Mouse (Mus musculus) lung, embryonic 15.5 days (tissue): Measurements from ENCODE around the gene Golga2. TPM values are rescaled to one million over a fixed set of nuclear protein-coding genes. Genes with fewer than 3 reads are reported as not detected.

ENCODE experiments used
- ATAC-seq: fragments of 200-750 bp; cut with Nextera tagmentation; 2 replicates; pipeline ENCODE4 v1.8.0; 2017; ENCODE audit warnings: moderate number of reproducible peaks, borderline replicate concordance; ENCODE audit not compliant: low FRiP score, low TSS enrichment; ENCODE audit errors: extremely low read depth
- H3K27ac ChIP-seq: fragments of 300-500 bp; sonication (generic); 2 replicates; pipeline ENCODE4 v1.5.1; 2015; ENCODE audit warnings: moderate library complexity, mild to moderate bottlenecking, inconsistent platforms
- H3K27me3 ChIP-seq: fragments of 300-500 bp; sonication (generic); 2 replicates; pipeline ENCODE4 v1.6.1; 2015; ENCODE audit warnings: inconsistent platforms
- H3K36me3 ChIP-seq: fragments of 300-500 bp; sonication (generic); 2 replicates; pipeline ENCODE4 v1.6.1; 2015; ENCODE audit warnings: inconsistent platforms
- H3K4me1 ChIP-seq: fragments of 300-500 bp; sonication (generic); 2 replicates; pipeline ENCODE4 v1.6.1; 2015; ENCODE audit warnings: inconsistent platforms
- H3K4me2 ChIP-seq: fragments of 300-500 bp; sonication (generic); 2 replicates; pipeline ENCODE4 v1.6.1; 2015; ENCODE audit warnings: inconsistent platforms, mild to moderate bottlenecking, moderate library complexity
- H3K4me3 ChIP-seq: fragments of 300-500 bp; sonication (generic); 2 replicates; pipeline ENCODE4 v1.5.1; 2015; ENCODE audit warnings: mild to moderate bottlenecking, inconsistent platforms
- H3K9ac ChIP-seq: fragments of 300-500 bp; sonication (generic); 2 replicates; pipeline ENCODE4 v1.6.1; 2015; ENCODE audit warnings: inconsistent platforms
- H3K9me3 ChIP-seq: fragments of 300-500 bp; sonication (generic); 2 replicates; pipeline ENCODE4 v1.6.1; 2016; ENCODE audit warnings: inconsistent platforms
- WGBS: fragments of 180-500 bp; shearing (Covaris S2); methylation state at CpG from one replicate; pipeline ENCODE4 v1.1.7; 2015; 5-methylcytosine and 5-hydroxymethylcytosine counted together
- polyA plus RNA-seq: library from polyadenylated mRNA; unstranded; fragments of >200 nt; fragmentation: Nextera tagmentation; extraction: Ambion mirVana; gene quantifications from 2 replicates; pipeline ENCODE4 v1.2.1, GENCODE M21; 2015

Gene Golga2
- polyA plus RNA-seq: 22.8 and 24.3 TPM in 2 replicates

DNA sequence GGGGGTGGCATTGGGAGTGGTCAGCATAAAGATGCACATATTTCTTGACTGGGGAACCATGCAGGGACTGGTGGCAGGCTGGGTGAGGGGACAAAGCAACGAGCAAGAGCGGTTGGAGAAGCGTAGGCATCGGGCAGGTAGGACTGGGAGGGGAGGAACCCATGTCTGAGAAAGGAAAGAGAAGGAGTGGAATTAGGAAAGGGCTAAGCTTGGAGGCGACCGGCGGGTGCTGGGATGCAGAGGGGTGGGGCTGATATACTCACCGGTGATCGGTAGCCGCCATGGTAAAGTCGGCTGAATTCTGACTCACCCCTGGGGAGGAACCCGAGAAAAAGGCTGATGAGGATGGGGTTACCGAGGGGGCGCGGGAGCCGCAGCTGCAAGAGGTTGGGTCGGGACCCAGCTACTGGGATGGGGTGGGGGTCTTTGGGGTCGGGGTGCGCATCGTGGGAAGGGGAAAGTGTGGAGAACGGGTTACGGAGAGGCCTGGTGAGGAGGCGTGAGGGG lies at the start of gene Golga2:
TSS of gene Golga2 (plus strand) at position 51 of the 507 bp plus-strand sequence.
- under 1% methylated on average over 23 of the region's 23 CpGs for WGBS

GRCm38 (mm10) chr2:32237571-32237970 lies 49.6 kb upstream of the Golga2 start:
- Histone ChIP-seq H3K4me2 (peak overlapping the region; percentile 71), H3K9me3 (no peaks in the 10 kb centered on the region), H3K4me1 (peaks cover 23% of the 10 kb centered on the region), H3K27ac (peak overlapping the region; percentile 89; the same call in 1 of the 2 replicates), H3K36me3 (peaks cover 33% of the 10 kb centered on the region), H3K4me3 (peak overlapping the region; percentile 73), H3K27me3 (no peaks in the 10 kb centered on the region), H3K9ac (peak overlapping the region; percentile 54)
- no peak for ATAC-seq
- 30% methylated on average over 4 of the region's 4 CpGs for WGBS

More for the DNA sequence above, at the start of gene Golga2:
- H3K9ac ChIP-seq: peak within 1 kb of the TSS; percentile 92
- peak; percentile 7; the same call in 1 of the 2 replicates for ATAC-seq
- no peaks in the 10 kb centered on the region for H3K27me3 ChIP-seq
- peak within 1 kb of the TSS; percentile 84 for H3K4me3 ChIP-seq
- peak within 1 kb of the TSS; percentile 87 for H3K4me2 ChIP-seq
- peaks cover 18% of the 10 kb centered on the region for H3K4me1 ChIP-seq
- H3K36me3 ChIP-seq: peaks cover 22% of the 10 kb centered on the region
- H3K27ac ChIP-seq: peak within 1 kb of the TSS; percentile 68
- H3K9me3 ChIP-seq: no peaks in the 10 kb centered on the region

DNA sequence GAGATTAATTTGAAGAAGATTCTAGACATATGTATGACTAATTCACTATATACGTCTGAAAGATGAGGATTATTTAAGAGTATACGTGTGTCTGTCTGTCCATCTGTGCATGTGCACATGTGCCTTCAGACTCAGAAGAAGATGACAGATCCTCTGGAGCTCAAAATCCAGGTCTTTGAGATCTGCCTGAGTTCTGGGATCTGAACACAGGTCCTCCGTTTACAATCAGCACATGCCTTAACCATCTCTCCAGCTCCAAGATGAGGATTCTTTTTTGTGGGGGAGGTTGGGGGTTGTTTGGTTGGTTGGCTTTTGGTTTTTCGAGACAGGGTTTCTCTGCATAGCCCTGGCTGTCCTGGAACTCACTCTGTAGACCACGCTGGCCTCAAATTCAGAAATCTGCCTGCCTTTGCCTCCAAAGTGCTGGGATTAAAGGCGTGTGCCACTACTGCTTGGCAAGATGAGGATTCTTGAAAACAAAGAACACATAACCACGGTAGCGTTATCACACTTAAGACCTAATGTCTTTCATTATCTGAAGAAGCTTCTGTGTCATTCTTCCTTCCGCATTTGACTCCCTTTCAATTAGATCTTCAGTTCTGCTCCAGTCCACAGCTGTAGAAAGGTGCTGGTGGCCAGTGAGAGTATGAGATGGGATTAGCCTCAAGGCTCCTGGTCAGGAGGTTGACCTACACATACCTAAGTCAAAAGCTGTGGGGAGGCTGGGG lies 48.3 kb upstream of the Golga2 start:
- H3K9me3 ChIP-seq: no peaks in the 10 kb centered on the region
- H3K27me3 ChIP-seq: no peaks in the 10 kb centered on the region
- 91% methylated on average over 9 of the region's 9 CpGs for WGBS
- H3K4me3 ChIP-seq: no peak overlapping the region
- no peak overlapping the region for H3K4me2 ChIP-seq
- no peak for ATAC-seq
- H3K27ac ChIP-seq: no peak overlapping the region
- peaks cover 20% of the 10 kb centered on the region; the same call in 1 of the 2 replicates for H3K36me3 ChIP-seq
- H3K9ac ChIP-seq: no peak overlapping the region
- peaks cover 23% of the 10 kb centered on the region for H3K4me1 ChIP-seq

- Histone ChIP-seq H3K9ac (no peak overlapping the region), H3K4me2 (no peak overlapping the region), H3K4me1 (peaks cover 12% of the 10 kb centered on the region), H3K9me3 (no peaks in the 10 kb centered on the region), H3K36me3 (0 out of 2 replicates have a peak, but pooled peaks cover 17% of the 10 kb centered on the region), H3K27me3 (no peaks in the 10 kb centered on the region), H3K4me3 (no peak overlapping the region), H3K27ac (no peak overlapping the region)
- ATAC-seq: no peak
- 82% methylated on average over 5 of the region's 5 CpGs for WGBS
Measured at GRCm38 (mm10) chr2:32240591-32240990, 46.6 kb upstream of the Golga2 start.

GRCm38 (mm10) chr2:32242986-32243385 lies 44.2 kb upstream of the Golga2 start:
- no peak overlapping the region for H3K9ac ChIP-seq
- 76% methylated on average over 4 of the region's 4 CpGs for WGBS
- no peak overlapping the region for H3K4me3 ChIP-seq
- ATAC-seq: no peak
- H3K27ac ChIP-seq: no peak overlapping the region
- peaks cover 21% of the 10 kb centered on the region; the same call in 1 of the 2 replicates for H3K36me3 ChIP-seq
- peaks cover under 1% of the 10 kb centered on the region for H3K4me1 ChIP-seq
- no peaks in the 10 kb centered on the region for H3K9me3 ChIP-seq
- no peak overlapping the region for H3K4me2 ChIP-seq
- H3K27me3 ChIP-seq: no peaks in the 10 kb centered on the region

GRCm38 (mm10) chr2:32246741-32247140 lies 40.4 kb upstream of the Golga2 start:
- Histone ChIP-seq H3K4me2 (no peak overlapping the region), H3K4me3 (no peak overlapping the region), H3K27ac (no peak overlapping the region), H3K9ac (no peak overlapping the region), H3K36me3 (peaks cover 44% of the 10 kb centered on the region), H3K9me3 (no peaks in the 10 kb centered on the region), H3K4me1 (0 out of 2 replicates have a peak, but pooled peaks cover under 1% of the 10 kb centered on the region), H3K27me3 (no peaks in the 10 kb centered on the region)
- ATAC-seq: no peak
- 80% methylated on average over 4 of the region's 4 CpGs for WGBS

GRCm38 (mm10) chr2:32248377-32249361 lies 38.5 kb upstream of the Golga2 start:
- H3K4me2 ChIP-seq: no peak overlapping the region
- H3K27me3 ChIP-seq: no peaks in the 10 kb centered on the region
- H3K9me3 ChIP-seq: no peaks in the 10 kb centered on the region
- peaks cover 48% of the 10 kb centered on the region for H3K36me3 ChIP-seq
- no peak overlapping the region for H3K9ac ChIP-seq
- no peak overlapping the region for H3K4me3 ChIP-seq
- 73% methylated on average over 10 of the region's 10 CpGs for WGBS
- ATAC-seq: no peak
- no peak overlapping the region for H3K27ac ChIP-seq
- peaks cover 9% of the 10 kb centered on the region for H3K4me1 ChIP-seq

GRCm38 (mm10) chr2:32251791-32252527 lies 35.2 kb upstream of the Golga2 start:
- Histone ChIP-seq H3K27me3 (no peaks in the 10 kb centered on the region), H3K4me2 (no peak overlapping the region), H3K4me1 (peaks cover 9% of the 10 kb centered on the region), H3K4me3 (no peak overlapping the region), H3K9ac (no peak overlapping the region; the same call in 1 of the 2 replicates), H3K27ac (peak overlapping the region; percentile 45), H3K9me3 (no peaks in the 10 kb centered on the region), H3K36me3 (peaks cover 59% of the 10 kb centered on the region)
- WGBS: 64% methylated on average over 12 of the region's 12 CpGs
- ATAC-seq: no peak; the same call in 1 of the 2 replicates

GRCm38 (mm10) chr2:32252658-32253057 lies 34.5 kb upstream of the Golga2 start:
- no peak for ATAC-seq
- Histone ChIP-seq H3K9ac (no peak overlapping the region), H3K9me3 (no peaks in the 10 kb centered on the region), H3K36me3 (peaks cover 62% of the 10 kb centered on the region), H3K27ac (peak overlapping the region; percentile 45), H3K4me2 (no peak overlapping the region), H3K27me3 (no peaks in the 10 kb centered on the region), H3K4me3 (no peak overlapping the region), H3K4me1 (peaks cover 9% of the 10 kb centered on the region)
- 74% methylated on average over 5 of the region's 5 CpGs for WGBS

GRCm38 (mm10) chr2:32253352-32253751 lies 33.8 kb upstream of the Golga2 start:
- H3K36me3 ChIP-seq: peaks cover 63% of the 10 kb centered on the region
- H3K4me2 ChIP-seq: no peak overlapping the region
- ATAC-seq: no peak
- no peaks in the 10 kb centered on the region for H3K9me3 ChIP-seq
- no peak overlapping the region for H3K27ac ChIP-seq
- H3K4me3 ChIP-seq: no peak overlapping the region
- H3K27me3 ChIP-seq: no peaks in the 10 kb centered on the region
- WGBS: 63% methylated on average over 1 of the region's 1 CpGs
- no peak overlapping the region for H3K9ac ChIP-seq
- H3K4me1 ChIP-seq: peaks cover 9% of the 10 kb centered on the region

DNA sequence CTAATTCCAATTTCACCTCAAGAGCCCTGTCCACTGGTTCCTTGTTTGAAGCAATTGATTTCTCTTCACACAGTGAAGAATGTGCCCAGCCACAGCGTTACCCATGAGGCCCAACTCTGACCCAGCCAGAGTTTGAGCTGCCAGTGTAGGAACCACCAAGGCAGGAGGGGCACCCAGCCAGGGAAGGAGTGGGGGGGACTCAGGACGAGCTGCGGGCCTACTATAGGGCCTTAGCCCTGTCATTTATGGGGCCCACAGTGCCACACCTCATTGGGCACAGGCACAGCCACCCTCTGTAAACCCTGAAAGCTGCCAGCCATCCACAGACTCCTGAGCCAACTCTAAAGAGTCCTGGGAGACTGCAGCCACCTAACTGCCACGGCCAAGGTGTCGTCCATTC lies 32.6 kb upstream of the Golga2 start:
- WGBS: 73% methylated on average over 5 of the region's 5 CpGs
- Histone ChIP-seq H3K4me1 (peaks cover 19% of the 10 kb centered on the region), H3K4me2 (no peak overlapping the region), H3K9me3 (no peaks in the 10 kb centered on the region), H3K4me3 (no peak overlapping the region), H3K27me3 (no peaks in the 10 kb centered on the region), H3K9ac (no peak overlapping the region), H3K27ac (no peak overlapping the region), H3K36me3 (peaks cover 53% of the 10 kb centered on the region)
- ATAC-seq: no peak
